Mouse (Mus musculus) neural tube, embryonic 14.5 days (tissue): Measurements from ENCODE around the gene Lbhd1. TPM values are rescaled to one million over a fixed set of nuclear protein-coding genes. Genes with fewer than 3 reads are reported as not detected.

Experiments
- ATAC-seq: fragments of 200-750 bp; cut with Nextera tagmentation; 2 replicates; pipeline ENCODE4 v1.8.0; 2017; ENCODE audit warnings: low read depth, mild to moderate bottlenecking, moderate TSS enrichment, moderate library complexity
- H3K27ac ChIP-seq: fragments of 300-500 bp; sonication (generic); 2 replicates; pipeline ENCODE4 v1.5.1; 2014; ENCODE audit warnings: low read depth, mild to moderate bottlenecking, control low read depth, low read length, moderate library complexity, mixed read lengths
- H3K27me3 ChIP-seq: fragments of 300-500 bp; sonication (generic); 2 replicates; pipeline ENCODE4 v1.6.1; 2014; ENCODE audit warnings: low read length; ENCODE audit not compliant: control insufficient read depth, insufficient read depth
- H3K36me3 ChIP-seq: fragments of 300-500 bp; sonication (generic); 2 replicates; pipeline ENCODE4 v1.6.1; 2014; ENCODE audit warnings: low read length, mixed read lengths; ENCODE audit not compliant: control insufficient read depth, insufficient read depth
- H3K4me1 ChIP-seq: fragments of 300-500 bp; sonication (generic); 2 replicates; pipeline ENCODE4 v1.6.1; 2014; ENCODE audit warnings: low read length; ENCODE audit not compliant: control insufficient read depth, insufficient read depth
- H3K4me2 ChIP-seq: fragments of 300-500 bp; sonication (generic); 2 replicates; pipeline ENCODE4 v1.6.1; 2014; ENCODE audit warnings: mild to moderate bottlenecking, low read depth, low read length, control low read depth
- H3K4me3 ChIP-seq: fragments of 300-500 bp; sonication (generic); 2 replicates; pipeline ENCODE4 v1.5.1; 2014; ENCODE audit warnings: low read depth, low read length, control low read depth, mixed read lengths
- H3K9ac ChIP-seq: fragments of 300-500 bp; sonication (generic); replicated peaks from 2 replicates; pipeline ENCODE4 v1.6.1; 2014; ENCODE audit warnings: low read depth, mild to moderate bottlenecking, control low read depth, low read length, mixed read lengths
- H3K9me3 ChIP-seq: fragments of 300-500 bp; sonication (generic); 2 replicates; pipeline ENCODE4 v1.6.1; 2016; ENCODE audit warnings: low read length; ENCODE audit not compliant: control insufficient read depth
- WGBS: fragments of 180-500 bp; shearing (Covaris S2); extraction: QIAGEN DNeasy Blood & Tissue Kit; methylation state at CpG from one replicate; pipeline ENCODE4 v1.1.7; 2014; 5-methylcytosine and 5-hydroxymethylcytosine counted together
- polyA plus RNA-seq: library from polyadenylated mRNA; unstranded; fragments of >200 nt; fragmentation: Nextera tagmentation; extraction: Ambion mirVana; gene quantifications from 2 replicates; pipeline ENCODE4 v1.2.1, GENCODE M21; 2014

The Lbhd1 gene
- polyA plus RNA-seq, 1 experiment from 2014 or later, result 31.7 TPM

DNA sequence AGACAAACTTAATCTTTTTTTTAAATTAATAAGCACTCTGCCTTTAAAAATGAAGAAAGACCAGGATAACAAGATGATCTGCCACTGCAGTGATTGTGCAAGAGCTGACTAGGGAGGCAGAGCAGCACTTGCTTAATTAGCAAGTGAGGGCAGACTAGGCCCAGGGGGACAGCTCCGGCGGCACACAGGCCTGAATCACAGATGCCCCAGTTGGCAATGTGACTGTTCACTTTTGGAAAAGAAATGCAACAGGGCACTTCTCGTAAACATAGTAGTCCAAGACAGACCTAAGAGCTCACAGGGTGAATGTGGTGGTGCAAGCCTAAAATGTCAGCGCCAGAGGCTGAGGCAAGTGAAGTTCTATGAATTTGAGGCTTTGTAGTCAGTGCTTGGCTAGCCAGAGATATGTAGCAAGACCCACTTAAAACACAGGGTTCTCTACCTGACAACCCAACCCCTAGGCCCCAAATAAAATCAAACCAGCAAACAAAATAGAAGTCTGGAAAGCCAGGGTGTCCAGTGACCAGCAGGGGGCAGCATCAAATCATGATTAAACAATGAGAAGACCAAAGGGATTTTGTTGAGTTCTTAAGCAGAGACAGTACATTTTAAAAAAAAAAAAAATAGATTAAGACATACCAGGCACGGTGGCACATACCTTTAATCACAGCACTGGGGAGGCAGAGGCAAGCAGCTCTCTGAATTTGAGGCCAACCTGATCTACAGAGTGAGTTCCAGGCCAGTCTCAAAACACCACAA is 39.0 kb upstream of the Lbhd1 start:
- peaks cover 21% of the 10 kb centered on the region for H3K36me3 ChIP-seq
- H3K4me2 ChIP-seq, result no peak overlapping the region
- H3K9me3 ChIP-seq, result no peaks in the 10 kb centered on the region
- WGBS, result 59% methylated on average over 5 of the region's 5 CpGs
- no peaks in the 10 kb centered on the region for H3K27me3 ChIP-seq
- H3K9ac ChIP-seq, result no peak overlapping the region
- H3K27ac ChIP-seq, result no peak overlapping the region
- H3K4me1 ChIP-seq, result peaks cover 17% of the 10 kb centered on the region
- no peak overlapping the region for H3K4me3 ChIP-seq
- ATAC-seq, result no peak

DNA sequence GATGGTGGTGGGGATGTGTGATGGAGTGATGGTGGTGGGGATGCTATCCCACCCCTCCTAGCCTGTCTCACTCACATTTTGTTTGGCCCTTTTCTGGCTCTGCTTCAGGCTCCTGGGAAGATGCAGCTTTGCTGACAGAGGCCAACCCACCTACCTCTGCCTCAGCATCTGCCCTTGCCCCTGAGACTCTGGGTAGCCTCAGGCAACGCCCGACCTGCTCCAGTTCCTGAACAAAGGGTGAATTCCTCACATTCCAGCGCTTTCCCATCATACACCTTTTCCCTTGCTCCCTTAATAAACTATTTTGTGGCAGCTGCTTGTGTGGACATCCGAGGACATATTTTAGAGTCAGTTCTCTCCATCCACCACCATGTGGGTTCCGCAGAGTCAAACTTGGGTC is 35.2 kb upstream of the Lbhd1 start:
- peaks cover 16% of the 10 kb centered on the region; the same call in 1 of the 2 replicates for H3K36me3 ChIP-seq

GRCm38 (mm10) chr19:8850402-8850901 is 33.1 kb upstream of the Lbhd1 start, which contains the start of gene Lrrn4cl:
TSS of gene Lrrn4cl (plus strand) at chr19:8850768.
- 35% methylated on average over 7 of the region's 7 CpGs for WGBS
- no peak; the same call in 1 of the 2 replicates for ATAC-seq
- Histone ChIP-seq H3K27me3 (no peaks in the 10 kb centered on the region), H3K9ac (no peak within 1 kb of the TSS), H3K4me3 (no peak within 1 kb of the TSS), H3K4me1 (no peaks in the 10 kb centered on the region), H3K27ac (no peak within 1 kb of the TSS), H3K4me2 (no peak within 1 kb of the TSS), H3K36me3 (peaks cover 16% of the 10 kb centered on the region; the same call in 1 of the 2 replicates), H3K9me3 (no peaks in the 10 kb centered on the region)

More for the DNA sequence above, 35.2 kb upstream of the Lbhd1 start:
- no peak overlapping the region for H3K27ac ChIP-seq
- H3K9ac ChIP-seq, result no peak overlapping the region
- H3K9me3 ChIP-seq, result no peaks in the 10 kb centered on the region
- no peak overlapping the region for H3K4me3 ChIP-seq
- no peak overlapping the region for H3K4me2 ChIP-seq
- H3K4me1 ChIP-seq, result no peaks in the 10 kb centered on the region
- H3K27me3 ChIP-seq, result no peaks in the 10 kb centered on the region
- ATAC-seq, result no peak
- 84% methylated on average over 5 of the region's 5 CpGs for WGBS

- Histone ChIP-seq H3K9me3 (no peaks in the 10 kb centered on the region), H3K9ac (no peak overlapping the region), H3K27me3 (no peaks in the 10 kb centered on the region), H3K27ac (no peak overlapping the region), H3K36me3 (peaks cover 5% of the 10 kb centered on the region; the same call in 1 of the 2 replicates), H3K4me2 (no peak overlapping the region), H3K4me3 (no peak overlapping the region), H3K4me1 (no peaks in the 10 kb centered on the region)
- WGBS, result 56% methylated on average over 7 of the region's 7 CpGs
- ATAC-seq, result no peak
Observed at GRCm38 (mm10) chr19:8851639-8852038, 31.9 kb upstream of the Lbhd1 start.

DNA sequence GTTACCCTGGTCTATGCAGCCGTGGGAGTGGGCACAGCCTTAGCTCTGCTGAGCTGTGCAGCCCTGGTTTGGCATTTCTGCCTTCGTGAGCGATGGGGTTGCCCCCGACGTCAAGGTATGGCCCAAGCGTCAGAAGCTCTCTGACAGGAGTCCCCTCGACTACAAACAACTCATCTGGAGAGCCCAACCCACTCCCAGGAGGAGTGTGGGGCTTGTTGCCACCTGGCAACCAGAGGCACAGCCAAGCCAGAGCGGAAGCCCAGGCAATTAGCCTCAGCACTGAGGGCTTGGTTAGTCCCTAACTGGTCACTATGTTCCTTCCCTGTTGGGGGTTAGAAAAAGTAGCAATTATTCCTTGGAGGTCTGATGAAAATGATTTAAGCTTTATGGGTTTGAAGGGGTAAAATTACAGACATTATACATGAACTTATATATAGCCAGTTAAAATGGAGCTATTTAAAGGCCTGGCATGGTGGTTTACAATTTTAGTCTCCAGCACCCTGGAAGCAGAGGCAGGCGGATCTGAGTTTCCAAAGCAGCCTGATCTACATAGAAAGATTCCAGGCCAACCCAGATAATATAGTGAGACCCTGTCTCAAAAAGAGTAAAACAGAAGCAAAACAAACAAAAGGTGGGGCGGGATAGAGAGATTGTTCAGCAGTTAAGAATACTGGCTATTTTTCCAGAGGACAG is 31.1 kb upstream of the Lbhd1 start:
- H3K9me3 ChIP-seq, result no peaks in the 10 kb centered on the region
- H3K4me1 ChIP-seq, result no peaks in the 10 kb centered on the region
- no peak for ATAC-seq
- 0 out of 2 replicates have a peak, but pooled peaks cover 4% of the 10 kb centered on the region for H3K36me3 ChIP-seq
- no peak overlapping the region for H3K27ac ChIP-seq
- no peak overlapping the region for H3K4me3 ChIP-seq
- no peak overlapping the region for H3K9ac ChIP-seq
- no peaks in the 10 kb centered on the region for H3K27me3 ChIP-seq
- WGBS, result 58% methylated on average over 10 of the region's 10 CpGs
- no peak overlapping the region for H3K4me2 ChIP-seq

- ATAC-seq, result no peak
- WGBS, result 88% methylated on average over 3 of the region's 3 CpGs
- H3K9me3 ChIP-seq, result no peaks in the 10 kb centered on the region
- H3K4me1 ChIP-seq, result no peaks in the 10 kb centered on the region
- no peak overlapping the region for H3K27ac ChIP-seq
- H3K36me3 ChIP-seq, result no peaks in the 10 kb centered on the region
- no peaks in the 10 kb centered on the region for H3K27me3 ChIP-seq
- H3K4me2 ChIP-seq, result no peak overlapping the region
- no peak overlapping the region for H3K9ac ChIP-seq
- H3K4me3 ChIP-seq, result no peak overlapping the region
Observed at GRCm38 (mm10) chr19:8853117-8853516, 30.4 kb upstream of the Lbhd1 start.

- 45% methylated on average over 4 of the region's 4 CpGs for WGBS
- no peak for ATAC-seq
Observed at GRCm38 (mm10) chr19:8857689-8858088, 25.8 kb upstream of the Lbhd1 start.

DNA sequence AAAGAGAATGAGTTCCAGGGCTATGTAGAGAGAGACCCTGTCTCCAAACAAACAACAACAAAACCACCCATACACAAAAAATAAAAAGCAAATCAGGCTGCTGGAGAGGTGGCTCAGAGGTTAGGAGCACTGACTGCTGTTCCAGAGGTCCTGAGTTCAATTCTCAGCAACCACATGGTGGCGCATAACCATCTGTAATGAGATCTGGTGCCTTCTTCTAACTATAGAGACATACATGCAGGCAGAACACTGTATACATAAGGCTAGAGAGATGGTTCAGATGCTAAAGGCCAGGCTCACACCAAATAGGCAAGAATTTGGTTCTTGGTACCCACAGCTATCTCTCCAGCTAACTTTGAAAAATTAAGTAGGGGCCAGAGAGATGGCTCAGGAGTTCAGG is 24.5 kb upstream of the Lbhd1 start:
- Histone ChIP-seq H3K36me3 (no peaks in the 10 kb centered on the region), H3K27me3 (no peaks in the 10 kb centered on the region), H3K4me3 (no peak overlapping the region), H3K9ac (no peak overlapping the region), H3K4me2 (no peak overlapping the region), H3K9me3 (no peaks in the 10 kb centered on the region), H3K27ac (no peak overlapping the region), H3K4me1 (no peaks in the 10 kb centered on the region)
- WGBS, result 17% methylated on average over 1 of the region's 1 CpGs
- ATAC-seq, result no peak

More at GRCm38 (mm10) chr19:8857689-8858088, 25.8 kb upstream of the Lbhd1 start:
- H3K27me3 ChIP-seq, result no peaks in the 10 kb centered on the region
- no peak overlapping the region for H3K4me2 ChIP-seq
- no peaks in the 10 kb centered on the region for H3K9me3 ChIP-seq
- H3K4me3 ChIP-seq, result no peak overlapping the region
- H3K27ac ChIP-seq, result no peak overlapping the region
- no peaks in the 10 kb centered on the region for H3K4me1 ChIP-seq
- H3K36me3 ChIP-seq, result no peaks in the 10 kb centered on the region
- no peak overlapping the region for H3K9ac ChIP-seq

DNA sequence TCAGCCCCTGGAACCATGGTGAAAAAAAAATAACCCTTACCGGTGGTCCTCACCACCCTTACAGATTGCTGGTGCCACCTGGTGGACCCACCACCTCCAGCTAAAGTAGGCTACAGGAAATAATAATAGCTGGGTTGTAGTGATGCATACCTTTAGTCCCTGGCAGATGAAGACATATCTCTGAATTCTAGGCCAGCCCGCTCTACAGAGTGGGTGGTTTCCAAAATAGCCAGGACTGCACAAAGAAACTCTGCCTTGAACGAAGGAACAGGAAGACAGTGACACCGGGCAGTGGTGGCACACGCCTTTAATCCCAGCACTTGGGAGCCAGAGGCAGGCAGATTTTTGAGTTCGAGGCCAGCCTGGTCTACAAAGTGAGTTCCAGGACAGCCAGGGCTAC is 19.3 kb upstream of the Lbhd1 start:
- WGBS, result 87% methylated on average over 6 of the region's 6 CpGs
- ATAC-seq, result no peak
- H3K9me3 ChIP-seq, result no peaks in the 10 kb centered on the region
- no peaks in the 10 kb centered on the region for H3K27me3 ChIP-seq
- no peaks in the 10 kb centered on the region for H3K36me3 ChIP-seq
- no peak overlapping the region for H3K4me2 ChIP-seq
- no peaks in the 10 kb centered on the region for H3K4me1 ChIP-seq
- no peak overlapping the region for H3K9ac ChIP-seq
- no peak overlapping the region for H3K4me3 ChIP-seq
- no peak overlapping the region for H3K27ac ChIP-seq
